Mouse (Mus musculus) gastrocnemius, adult 8-10 months (tissue): ENCODE measurements around the gene Islr. TPM values are rescaled to one million over a fixed set of nuclear protein-coding genes. Genes with fewer than 3 reads are reported as not detected.
"Not testable (repeated sequence)": the region's sequence is repeated elsewhere in the genome, so short reads cannot be mapped to it uniquely, and the experiment has no call there.

Source experiments
- DNase-seq, 2 experiments: peaks; one replicate each; pipeline ENCODE4 v3.0.0; 2022; ENCODE audit warnings: low spot score in 2 of 2
- total RNA-seq, 4 experiments: library from RNA; stranded (reverse); gene quantifications; 2 replicates each; pipeline ENCODE4 v1.2.4; 2022

Gene Islr
- total RNA-seq: 10 to 100 TPM in 3 of 4 experiments, 1 to 10 TPM in 1; 9.8 to 15.7 (median 13.1) TPM

GRCm38 (mm10) chr9:58203516-58204447 is at the start of gene Islr, which contains the start of gene Islr2:
Islr (minus strand) TSS chr9:58204306.
Islr2 (minus strand) TSS chr9:58204319.
- peak; percentile 30 to 43 for DNase-seq

DNA sequence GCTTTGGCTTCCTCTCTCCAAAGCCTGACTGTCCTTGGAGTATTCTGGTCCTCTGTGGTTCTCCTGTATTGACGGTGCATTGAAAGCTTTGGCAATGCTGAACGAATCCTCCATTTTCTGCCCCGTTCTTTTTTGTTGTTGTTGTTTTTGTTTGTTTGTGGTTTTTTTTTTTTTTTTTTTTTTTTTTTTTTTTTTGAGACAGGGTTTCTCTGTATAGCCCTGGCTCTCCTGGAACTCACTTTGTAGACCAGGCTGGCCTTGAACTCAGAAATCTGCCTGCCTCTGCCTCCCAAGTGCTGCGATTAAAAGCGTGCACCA is 49.7 kb upstream of the Islr start:
- DNase-seq: not testable (repeated sequence)

GRCm38 (mm10) chr9:58253033-58253804 is 49.1 kb upstream of the Islr start, which contains the start of gene Stoml1:
Stoml1 (plus strand) TSS chr9:58253164.
- DNase-seq: peak; percentile 92 to 93

- DNase-seq: not testable (repeated sequence)
Observed at GRCm38 (mm10) chr9:58250730-58251129, 46.6 kb upstream of the Islr start.

DNA sequence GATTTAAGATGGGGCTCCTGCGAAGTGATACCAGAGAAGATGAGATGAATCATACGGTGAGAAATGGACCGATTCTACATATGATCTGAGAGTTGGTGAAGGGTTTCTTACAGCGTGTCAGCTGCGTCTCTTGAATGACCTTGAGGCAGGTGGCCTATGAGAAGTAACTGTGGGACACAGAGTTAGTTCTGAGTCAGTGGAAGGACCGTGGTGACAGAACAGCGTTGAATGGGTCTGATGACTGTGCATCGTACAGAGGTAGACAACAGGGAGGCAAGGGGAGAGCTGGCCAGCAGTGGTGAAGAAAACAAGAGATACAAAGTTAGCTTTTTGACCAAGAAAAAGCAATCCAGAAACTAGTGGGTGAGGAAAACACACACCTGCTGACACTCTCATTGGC is 46.2 kb upstream of the Islr start:
- no peak for DNase-seq

DNA sequence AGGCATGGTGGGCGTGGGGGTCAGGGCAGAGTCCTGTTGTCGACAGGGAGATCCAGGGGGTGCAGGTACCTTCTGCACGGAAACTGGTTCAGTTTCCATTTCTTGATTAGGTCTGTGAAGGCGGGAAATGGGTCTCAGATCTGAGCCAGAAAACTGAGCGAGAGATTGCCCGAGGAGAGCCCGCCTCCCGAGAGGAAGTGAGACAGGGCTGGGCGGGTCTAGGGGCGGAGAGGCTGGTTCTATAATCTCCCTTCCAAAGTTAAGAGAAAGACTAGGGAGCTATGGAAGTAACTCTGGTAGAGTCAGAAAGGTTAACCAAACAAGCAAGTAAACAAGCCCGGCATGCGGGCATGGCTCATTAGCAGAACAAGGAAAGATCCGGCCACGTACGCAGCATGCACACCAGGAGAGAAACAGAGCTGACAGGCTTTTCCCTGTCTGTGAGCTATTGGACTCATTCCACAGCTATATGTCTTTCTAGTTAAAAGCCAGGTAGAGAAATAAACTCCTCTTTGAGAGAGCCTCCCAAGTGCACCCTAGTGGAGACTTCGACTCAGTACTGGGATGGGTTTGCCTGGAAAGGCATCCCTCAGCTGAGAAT is 45.6 kb upstream of the Islr start, which contains the start of gene Pml:
Gene Pml, minus strand, starts transcription at position 195 of the 601 bp plus-strand sequence.
- DNase-seq: peak; percentile 52 to 58

DNA sequence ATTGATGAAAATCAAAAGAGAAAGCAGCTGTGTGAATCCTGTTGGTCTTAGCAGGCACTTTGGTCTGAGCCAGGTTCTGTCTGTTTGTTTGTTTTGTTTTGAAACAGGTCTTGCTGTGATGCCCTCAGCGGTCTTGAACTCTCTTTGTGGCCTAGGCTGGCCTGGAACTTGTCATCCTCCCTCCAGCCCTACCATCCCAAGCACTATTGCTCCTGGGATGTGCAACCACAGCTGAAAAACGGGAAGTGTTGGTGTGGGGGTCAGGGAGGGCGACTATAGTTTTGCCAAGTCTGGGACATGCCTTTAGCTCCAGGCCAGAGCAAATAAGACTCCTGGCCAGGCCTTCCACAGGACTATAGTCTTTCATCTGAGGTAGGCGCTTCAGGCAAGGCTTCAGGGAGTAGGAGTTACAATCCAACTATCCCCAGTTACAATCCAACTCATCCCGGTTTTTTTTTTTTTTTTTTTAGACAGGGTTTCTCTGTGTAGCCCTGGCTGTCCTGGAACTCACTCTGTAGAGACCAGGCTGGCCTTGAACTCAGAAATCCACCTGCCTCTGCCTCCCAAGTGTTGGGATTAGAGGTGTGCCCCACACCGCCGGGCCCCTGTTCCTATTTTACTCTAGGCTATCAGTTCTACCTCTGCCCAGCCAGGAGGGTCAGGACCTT is 44.8 kb upstream of the Islr start:
- DNase-seq: no peak

GRCm38 (mm10) chr9:58247064-58247759 is 43.1 kb upstream of the Islr start:
- peak; percentile 39 to 63 for DNase-seq

- DNase-seq: no peak
Observed at GRCm38 (mm10) chr9:58246083-58246591, 42.0 kb upstream of the Islr start.

GRCm38 (mm10) chr9:58243696-58244095 is 39.6 kb upstream of the Islr start:
- no peak for DNase-seq

DNA sequence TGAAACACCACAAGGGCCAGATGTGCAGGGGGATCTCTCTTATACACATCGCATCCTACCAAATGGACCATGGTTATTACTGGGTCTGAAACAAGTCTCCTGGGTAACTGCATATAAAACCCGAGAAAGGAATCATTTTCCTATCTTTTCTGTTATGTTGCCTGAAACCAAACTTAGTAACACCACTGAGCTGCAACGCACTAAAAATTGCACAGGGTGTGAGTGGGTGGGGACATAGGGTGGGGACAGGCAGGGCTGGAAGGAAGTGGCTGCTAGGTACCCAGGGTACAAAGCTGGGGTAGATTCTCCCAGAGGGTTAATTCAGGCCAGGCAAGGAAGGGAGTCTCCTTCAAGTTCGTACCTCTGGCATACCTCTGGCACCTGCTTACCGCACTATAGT is 38.6 kb upstream of the Islr start:
- DNase-seq: no peak

DNA sequence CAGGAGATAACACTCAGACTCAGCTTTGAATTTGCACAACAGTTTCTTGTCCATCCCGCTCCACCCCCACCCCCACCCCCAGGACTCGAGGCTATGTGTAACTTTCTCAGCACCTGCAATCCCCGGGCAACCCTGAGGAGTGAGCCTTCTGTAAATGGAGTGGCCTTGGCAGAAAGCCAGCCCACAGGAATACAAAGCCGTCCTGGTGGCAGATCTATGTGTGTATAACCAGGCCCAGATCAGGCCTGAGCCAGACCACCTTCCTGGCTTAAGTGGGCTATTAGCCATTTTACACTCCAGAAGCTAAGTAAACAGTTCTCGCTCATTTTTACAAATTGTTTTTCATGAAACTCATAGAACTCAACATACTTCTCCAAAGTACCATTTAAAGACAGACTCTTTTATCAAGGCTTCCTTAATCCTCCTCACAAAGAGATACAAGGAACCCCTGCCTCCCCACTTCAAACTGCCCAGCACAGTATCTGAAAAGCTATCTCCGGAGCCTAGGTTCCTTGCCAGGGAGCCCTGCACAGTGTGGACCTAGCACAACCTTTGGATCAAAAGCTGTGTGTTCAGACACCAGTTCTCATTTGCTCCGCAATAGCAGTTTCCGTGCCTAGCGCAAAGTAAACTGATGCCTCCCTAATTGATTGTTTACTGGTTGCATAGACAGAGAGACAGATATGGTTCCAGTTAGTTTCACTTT is 37.8 kb upstream of the Islr start:
- DNase-seq: no peak

DNA sequence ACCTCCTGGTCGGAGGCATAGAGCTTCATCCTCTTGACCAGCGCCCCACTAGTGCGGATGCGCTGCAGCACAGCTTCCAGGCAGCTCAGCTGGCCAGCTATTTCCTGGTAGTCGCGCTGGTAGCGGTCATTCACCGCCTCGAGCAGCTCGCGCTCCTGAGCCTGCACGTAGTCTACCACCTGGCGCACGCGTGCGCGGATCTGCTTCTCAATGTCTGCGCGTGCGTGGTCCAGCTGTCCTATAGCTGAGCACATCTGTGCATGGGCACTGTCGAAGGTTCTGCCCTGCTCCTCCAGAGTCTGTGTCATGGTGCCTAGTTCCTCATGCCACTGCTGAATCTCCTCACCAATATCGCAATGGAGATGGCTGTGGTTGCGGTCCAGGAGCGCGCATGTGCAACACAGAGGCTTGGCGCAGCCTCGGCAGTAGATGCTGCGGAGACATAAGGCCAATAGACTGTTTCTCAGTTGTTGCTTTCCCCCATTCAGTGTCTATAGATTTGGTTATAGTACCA is 30.5 kb upstream of the Islr start:
- no peak for DNase-seq

DNA sequence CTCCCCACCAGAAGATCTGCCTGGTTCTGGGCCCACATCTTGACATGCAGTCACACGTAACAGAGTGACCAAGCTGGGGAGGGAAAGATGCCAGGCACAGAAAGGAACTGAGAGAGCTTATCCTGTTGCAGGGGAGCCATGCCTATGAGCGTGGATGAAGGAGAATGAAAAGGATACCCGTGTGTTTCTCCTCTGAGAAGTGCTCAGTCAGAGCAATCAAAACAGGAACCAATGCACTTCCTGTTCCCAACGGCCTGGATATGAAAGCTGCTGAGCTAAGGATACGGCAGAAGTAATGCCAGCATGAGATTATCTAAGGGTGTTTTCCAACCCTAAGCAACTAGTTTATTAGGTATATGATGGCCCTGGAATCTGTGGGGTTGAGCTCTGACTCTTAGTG is 28.3 kb upstream of the Islr start:
- DNase-seq: no peak

GRCm38 (mm10) chr9:58231746-58232145 is 27.6 kb upstream of the Islr start:
- no peak for DNase-seq

GRCm38 (mm10) chr9:58228777-58229466 is 24.8 kb upstream of the Islr start:
- DNase-seq: no peak

- DNase-seq: no peak
Observed at GRCm38 (mm10) chr9:58225915-58226913, 22.1 kb upstream of the Islr start.

DNA sequence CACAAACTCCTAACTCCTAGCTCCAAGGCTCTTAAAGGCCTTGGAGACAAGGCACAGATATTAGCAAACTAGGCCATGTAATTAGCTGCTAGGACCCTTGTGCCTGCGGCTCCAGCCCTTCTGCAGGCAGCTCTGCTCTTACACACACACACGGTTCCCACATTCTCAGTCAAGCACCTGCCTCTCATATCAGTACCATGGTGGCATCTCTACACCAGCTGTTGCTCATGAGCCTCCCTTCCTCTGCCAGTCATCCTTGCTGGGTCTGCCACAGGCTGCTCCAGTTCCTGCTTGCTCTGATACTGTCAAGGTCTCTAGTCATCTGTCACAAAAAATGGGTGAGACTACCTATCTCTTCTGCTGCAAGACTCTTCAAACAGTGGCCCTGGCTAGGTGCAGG is 20.2 kb upstream of the Islr start:
- DNase-seq: no peak
